Comparison of ENCODE assay signal across 16 mouse cellular contexts in genomic region chr2:32390871-32391270, GRCm38 (mm10). TPM values are rescaled to one million over a fixed set of nuclear protein-coding genes. Genes with fewer than 3 reads are reported as not detected.
DNase-seq lines count a peak whose midpoint lies in the region; ATAC-seq lines count a peak whose summit lies in the region.
"Had no signal": no experiment of that assay in that cellular context is flagged by ENCODE, and none has a peak within 500 bp of the region (broad histone marks: within the 10 kb centered on the region; RNA-seq: fewer than 3 reads in every experiment).

No protein-coding gene starts in this region.

- no peak overlapping the region for H3K27ac ChIP-seq in kidney, embryonic 16.5 days (ENCODE audit: low read length)
- peak overlapping the region; percentile 40; the same call in 1 of the 2 replicates for H3K27ac ChIP-seq in limb, embryonic 10.5 days
- H3K27ac ChIP-seq: forebrain, embryonic 13.5 days; left cerebral cortex, adult 2 months; limb, embryonic 12.5 days; liver, embryonic 15.5 days had no signal

- H3K4me3 ChIP-seq in kidney, embryonic 16.5 days (ENCODE audit: low read length): no peak overlapping the region
- no peak overlapping the region for H3K4me3 ChIP-seq in limb, embryonic 10.5 days
- H3K4me3 ChIP-seq: forebrain, embryonic 13.5 days; left cerebral cortex, adult 2 months; limb, embryonic 12.5 days; liver, embryonic 15.5 days had no signal

- ATAC-seq in kidney, embryonic 16.5 days (ENCODE audit: low FRiP score, low TSS enrichment): no peak
- ATAC-seq: forebrain, embryonic 13.5 days; midbrain, embryonic 16.5 days had no signal

- H3K27me3 ChIP-seq in kidney, embryonic 16.5 days (ENCODE audit: insufficient read depth, low read length): no peaks in the 10 kb centered on the region
- 0 out of 2 replicates have a peak, but pooled peaks cover 12% of the 10 kb centered on the region for H3K27me3 ChIP-seq in limb, embryonic 10.5 days (ENCODE audit: low read depth, poor library complexity, severe bottlenecking)
- H3K27me3 ChIP-seq: limb, embryonic 12.5 days had no signal

- 0 out of 2 replicates have a peak, but pooled peaks cover 3% of the 10 kb centered on the region for H3K4me1 ChIP-seq in kidney, embryonic 16.5 days (ENCODE audit: insufficient read depth, low read length)
- H3K4me1 ChIP-seq in limb, embryonic 10.5 days: peaks cover 47% of the 10 kb centered on the region

- 66% methylated on average over 8 of the region's 8 CpGs for WGBS in kidney, embryonic 16.5 days
- WGBS in limb, embryonic 10.5 days: 77% methylated on average over 8 of the region's 8 CpGs

- peak; percentile 25 for DNase-seq in kidney, adult 18-20 months
- DNase-seq in ZHBTc4 (ENCODE audit: low read depth, low spot score): peak; percentile 83
- no peak for DNase-seq in limb, embryonic 10.5 days (ENCODE audit: low spot score)
- DNase-seq in lung, postnatal 4 days: peak; percentile 42 to 73
- no peak for DNase-seq in cerebellum, adult 11-12 months
- no peak for DNase-seq in urinary bladder, postnatal 14 days (ENCODE audit: low spot score)
- DNase-seq: adrenal gland, adult 2 months; cerebellum, postnatal 14 days; gastrocnemius, postnatal 14 days; retina, postnatal 1 day had no signal

- H3K4me2 ChIP-seq in kidney, embryonic 16.5 days (replicated peaks; ENCODE audit: low read depth, low read length): no peak overlapping the region
- H3K4me2 ChIP-seq: forebrain, embryonic 13.5 days; limb, embryonic 12.5 days; liver, embryonic 15.5 days had no signal

- H3K9ac ChIP-seq in kidney, embryonic 16.5 days (replicated peaks; ENCODE audit: low read length): no peak overlapping the region
- H3K9ac ChIP-seq: forebrain, embryonic 13.5 days; limb, embryonic 12.5 days; liver, embryonic 15.5 days had no signal

- H3K36me3 ChIP-seq in kidney, embryonic 16.5 days (ENCODE audit: insufficient read depth, low read length): no peaks in the 10 kb centered on the region
- H3K36me3 ChIP-seq in limb, embryonic 10.5 days: no peaks in the 10 kb centered on the region
- H3K36me3 ChIP-seq: limb, embryonic 12.5 days; liver, embryonic 15.5 days had no signal

- H3K9me3 ChIP-seq in kidney, embryonic 16.5 days (ENCODE audit: low read length): no peaks in the 10 kb centered on the region; the same call in 1 of the 2 replicates
- no peaks in the 10 kb centered on the region for H3K9me3 ChIP-seq in limb, embryonic 10.5 days (replicated peaks)
- H3K9me3 ChIP-seq: forebrain, embryonic 13.5 days; limb, embryonic 12.5 days; liver, embryonic 15.5 days had no signal

RNA-seq across cellular contexts. Expression of gene Lcn2, which starts 2.8 kb away (rescaled TPM):
- polyA plus RNA-seq in kidney, embryonic 16.5 days (2015; fragmentation: Nextera tagmentation; extraction: Ambion mirVana): 9.0 and 12.7 TPM in 2 replicates
- not detected in 2 replicates for polyA plus RNA-seq in limb, embryonic 10.5 days (2016; fragmentation: Nextera tagmentation; extraction: Ambion mirVana)
- polyA plus RNA-seq: forebrain, embryonic 13.5 days had no signal

RNA-seq across cellular contexts. Expression of gene Ptges2, which starts 4.8 kb away (rescaled TPM):
- polyA plus RNA-seq in kidney, embryonic 16.5 days (2015; fragmentation: Nextera tagmentation; extraction: Ambion mirVana): 38.3 and 39.5 TPM in 2 replicates
- polyA plus RNA-seq in limb, embryonic 10.5 days (2016; fragmentation: Nextera tagmentation; extraction: Ambion mirVana): 32.7 and 37.0 TPM in 2 replicates

RNA-seq across cellular contexts. Expression of gene 1110008P14Rik, which starts 9.1 kb away (rescaled TPM):
- 50.1 and 51.6 TPM in 2 replicates for polyA plus RNA-seq in kidney, embryonic 16.5 days (2015; fragmentation: Nextera tagmentation; extraction: Ambion mirVana)
- 36.3 and 37.0 TPM in 2 replicates for polyA plus RNA-seq in limb, embryonic 10.5 days (2016; fragmentation: Nextera tagmentation; extraction: Ambion mirVana)

RNA-seq across cellular contexts. Expression of gene Dnm1, which starts 37.7 kb away (rescaled TPM):
- polyA plus RNA-seq in kidney, embryonic 16.5 days (2015; fragmentation: Nextera tagmentation; extraction: Ambion mirVana): 5.4 TPM in 2 replicates
- 27.1 and 33.6 TPM in 2 replicates for polyA plus RNA-seq in limb, embryonic 10.5 days (2016; fragmentation: Nextera tagmentation; extraction: Ambion mirVana)

RNA-seq across cellular contexts. Expression of gene Ciz1, which starts 38.7 kb away (rescaled TPM):
- polyA plus RNA-seq in kidney, embryonic 16.5 days (2015; fragmentation: Nextera tagmentation; extraction: Ambion mirVana): 54.9 and 66.7 TPM in 2 replicates
- 61.3 and 74.8 TPM in 2 replicates for polyA plus RNA-seq in limb, embryonic 10.5 days (2016; fragmentation: Nextera tagmentation; extraction: Ambion mirVana)

Comparison
In these comparisons a context has a peak if more than half of its experiments do, and no peak if none do; other contexts are left out.
1. DNase-seq: peak in kidney, adult 18-20 months (single experiment), ZHBTc4 (single experiment) and lung, postnatal 4 days (2 of 2); none in limb, embryonic 10.5 days (single experiment), cerebellum, adult 11-12 months (single experiment) and urinary bladder, postnatal 14 days (single experiment).